Mouse (Mus musculus): ENCODE data around the gene Nol12. TPM values are rescaled to one million over a fixed set of nuclear protein-coding genes. Genes with fewer than 3 reads are reported as not detected.
A peak's percentile ranks its signal among the peaks of the same experiment; 100 is the strongest.

Nol12 gene
- polyA plus RNA-seq, 1 experiment from 2014 or later = 60.5 TPM

GRCm38 (mm10) chr15:78936403-78936802 is 1.7 kb downstream of the Nol12 start:
- Histone ChIP-seq H3K36me3 (peaks cover 49% of the 10 kb centered on the region), H3K27ac (no peak overlapping the region), H3K9ac (no peak overlapping the region), H3K4me2 (replicated peaks) (no peak overlapping the region; the same call in 1 of the 2 replicates), H3K27me3 (no peaks in the 10 kb centered on the region), H3K4me1 (peaks cover 8% of the 10 kb centered on the region), H3K9me3 (no peaks in the 10 kb centered on the region), H3K4me3 (no peak overlapping the region)
- 89% methylated on average over 12 of the region's 12 CpGs for WGBS
- no peak for ATAC-seq (ENCODE audit: insufficient number of reproducible peaks, insufficient read depth, low FRiP score, low TSS enrichment)

- no peak overlapping the region for H3K4me2 ChIP-seq (replicated peaks)
- no peaks in the 10 kb centered on the region for H3K9me3 ChIP-seq
- no peak overlapping the region for H3K4me3 ChIP-seq
- no peak overlapping the region for H3K27ac ChIP-seq
- ATAC-seq (ENCODE audit: insufficient number of reproducible peaks, insufficient read depth, low FRiP score, low TSS enrichment) = no peak
- H3K9ac ChIP-seq = no peak overlapping the region
- WGBS = 94% methylated on average over 10 of the region's 10 CpGs
- no peaks in the 10 kb centered on the region for H3K27me3 ChIP-seq
- peaks cover 8% of the 10 kb centered on the region for H3K4me1 ChIP-seq
- peaks cover 52% of the 10 kb centered on the region for H3K36me3 ChIP-seq
Observed at GRCm38 (mm10) chr15:78937311-78937710, 2.6 kb downstream of the Nol12 start.

GRCm38 (mm10) chr15:78937963-78938362 is 3.2 kb downstream of the Nol12 start:
- Histone ChIP-seq H3K9ac (no peak overlapping the region), H3K9me3 (no peaks in the 10 kb centered on the region), H3K4me1 (peaks cover 13% of the 10 kb centered on the region), H3K36me3 (peaks cover 52% of the 10 kb centered on the region), H3K4me2 (replicated peaks) (no peak overlapping the region), H3K27ac (no peak overlapping the region), H3K27me3 (no peaks in the 10 kb centered on the region), H3K4me3 (no peak overlapping the region)
- 97% methylated on average over 2 of the region's 2 CpGs for WGBS
- ATAC-seq (ENCODE audit: insufficient number of reproducible peaks, insufficient read depth, low FRiP score, low TSS enrichment) = no peak

- no peaks in the 10 kb centered on the region for H3K27me3 ChIP-seq
- WGBS = 89% methylated on average over 13 of the region's 13 CpGs
- peaks cover 52% of the 10 kb centered on the region for H3K36me3 ChIP-seq
- no peak for ATAC-seq (ENCODE audit: insufficient number of reproducible peaks, insufficient read depth, low FRiP score, low TSS enrichment)
- H3K9ac ChIP-seq = no peak overlapping the region
- no peak overlapping the region for H3K4me3 ChIP-seq
- no peak overlapping the region for H3K27ac ChIP-seq
- H3K4me1 ChIP-seq = peaks cover 13% of the 10 kb centered on the region
- no peaks in the 10 kb centered on the region for H3K9me3 ChIP-seq
- H3K4me2 ChIP-seq (replicated peaks) = no peak overlapping the region
Observed at GRCm38 (mm10) chr15:78940325-78940724, 5.6 kb downstream of the Nol12 start.

- peaks cover 9% of the 10 kb centered on the region for H3K4me1 ChIP-seq
- H3K9ac ChIP-seq = peak overlapping the region; percentile 64
- no peaks in the 10 kb centered on the region for H3K27me3 ChIP-seq
- no peak for ATAC-seq (ENCODE audit: insufficient number of reproducible peaks, insufficient read depth, low FRiP score, low TSS enrichment)
- 0% methylated on average over 9 of the region's 9 CpGs for WGBS
- H3K36me3 ChIP-seq = peaks cover 39% of the 10 kb centered on the region
- H3K27ac ChIP-seq = no peak overlapping the region
- peak overlapping the region; percentile 18; the same call in 1 of the 2 replicates for H3K4me3 ChIP-seq
- H3K4me2 ChIP-seq (replicated peaks) = peak overlapping the region; percentile 45
- no peaks in the 10 kb centered on the region for H3K9me3 ChIP-seq
Observed at GRCm38 (mm10) chr15:78942663-78943062, 7.9 kb downstream of the Nol12 start.

GRCm38 (mm10) chr15:78946232-78946631 is 11.5 kb downstream of the Nol12 start:
- Histone ChIP-seq H3K4me1 (peaks cover 13% of the 10 kb centered on the region), H3K36me3 (peaks cover 4% of the 10 kb centered on the region), H3K4me2 (replicated peaks) (no peak overlapping the region), H3K9me3 (no peaks in the 10 kb centered on the region), H3K27ac (no peak overlapping the region), H3K4me3 (no peak overlapping the region), H3K27me3 (no peaks in the 10 kb centered on the region), H3K9ac (no peak overlapping the region)
- ATAC-seq (ENCODE audit: insufficient number of reproducible peaks, insufficient read depth, low FRiP score, low TSS enrichment) = no peak
- WGBS = 81% methylated on average over 7 of the region's 7 CpGs

GRCm38 (mm10) chr15:78947657-78948056 is 12.9 kb downstream of the Nol12 start, which contains the start of gene Triobp:
Triobp (plus strand) TSS chr15:78947724.
- Histone ChIP-seq H3K36me3 (0 out of 2 replicates have a peak, but pooled peaks cover 5% of the 10 kb centered on the region), H3K4me2 (replicated peaks) (peak within 1 kb of the TSS; percentile 60), H3K9me3 (no peaks in the 10 kb centered on the region), H3K9ac (peak within 1 kb of the TSS; percentile 53), H3K27me3 (no peaks in the 10 kb centered on the region), H3K27ac (peak within 1 kb of the TSS; percentile 73), H3K4me3 (peak within 1 kb of the TSS; percentile 49), H3K4me1 (peaks cover 10% of the 10 kb centered on the region)
- peak; percentile 95 for ATAC-seq (ENCODE audit: insufficient number of reproducible peaks, insufficient read depth, low FRiP score, low TSS enrichment)
- WGBS = under 1% methylated on average over 24 of the region's 24 CpGs

GRCm38 (mm10) chr15:78948152-78948725 is 13.5 kb downstream of the Nol12 start:
- Histone ChIP-seq H3K9me3 (no peaks in the 10 kb centered on the region), H3K4me3 (peak overlapping the region; percentile 49), H3K27me3 (no peaks in the 10 kb centered on the region), H3K36me3 (0 out of 2 replicates have a peak, but pooled peaks cover 8% of the 10 kb centered on the region), H3K4me2 (replicated peaks) (peak overlapping the region; percentile 60), H3K27ac (peak overlapping the region; percentile 73), H3K4me1 (peaks cover 9% of the 10 kb centered on the region; the same call in 1 of the 2 replicates), H3K9ac (peak overlapping the region; percentile 53)
- ATAC-seq (ENCODE audit: insufficient number of reproducible peaks, insufficient read depth, low FRiP score, low TSS enrichment) = no peak
- 2% methylated on average over 11 of the region's 11 CpGs for WGBS

- Histone ChIP-seq H3K4me2 (replicated peaks) (peak overlapping the region; percentile 60), H3K27ac (no peak overlapping the region), H3K4me3 (peak overlapping the region; percentile 49)
Observed at GRCm38 (mm10) chr15:78948883-78949282, 14.2 kb downstream of the Nol12 start.

GRCm38 (mm10) chr15:78955663-78956062 is 20.9 kb downstream of the Nol12 start:
- no peak overlapping the region for H3K27ac ChIP-seq
- no peak overlapping the region for H3K9ac ChIP-seq
- no peaks in the 10 kb centered on the region for H3K9me3 ChIP-seq
- H3K36me3 ChIP-seq = peaks cover 33% of the 10 kb centered on the region; the same call in 1 of the 2 replicates
- no peak for ATAC-seq (ENCODE audit: insufficient number of reproducible peaks, insufficient read depth, low FRiP score, low TSS enrichment)
- H3K27me3 ChIP-seq = no peaks in the 10 kb centered on the region
- peaks cover 16% of the 10 kb centered on the region; the same call in 1 of the 2 replicates for H3K4me1 ChIP-seq
- H3K4me3 ChIP-seq = no peak overlapping the region
- WGBS = 78% methylated on average over 3 of the region's 3 CpGs
- no peak overlapping the region for H3K4me2 ChIP-seq (replicated peaks)

More at GRCm38 (mm10) chr15:78948883-78949282, 14.2 kb downstream of the Nol12 start:
- no peak for ATAC-seq (ENCODE audit: insufficient number of reproducible peaks, insufficient read depth, low FRiP score, low TSS enrichment)
- Histone ChIP-seq H3K9me3 (no peaks in the 10 kb centered on the region), H3K36me3 (peaks cover 13% of the 10 kb centered on the region; the same call in 1 of the 2 replicates), H3K9ac (no peak overlapping the region), H3K4me1 (peaks cover 9% of the 10 kb centered on the region; the same call in 1 of the 2 replicates), H3K27me3 (no peaks in the 10 kb centered on the region)
- WGBS = 96% methylated on average over 3 of the region's 3 CpGs

GRCm38 (mm10) chr15:78956351-78956750 is 21.6 kb downstream of the Nol12 start:
- no peak overlapping the region for H3K4me3 ChIP-seq
- H3K4me1 ChIP-seq = peaks cover 16% of the 10 kb centered on the region; the same call in 1 of the 2 replicates
- WGBS = 73% methylated on average over 4 of the region's 4 CpGs
- no peak for ATAC-seq (ENCODE audit: insufficient number of reproducible peaks, insufficient read depth, low FRiP score, low TSS enrichment)
- 0 out of 2 replicates have a peak overlapping the region, but pooled peaks have one; percentile 5 for H3K9ac ChIP-seq
- no peak overlapping the region for H3K4me2 ChIP-seq (replicated peaks)
- H3K36me3 ChIP-seq = peaks cover 36% of the 10 kb centered on the region; the same call in 1 of the 2 replicates
- no peak overlapping the region for H3K27ac ChIP-seq
- no peaks in the 10 kb centered on the region for H3K27me3 ChIP-seq
- H3K9me3 ChIP-seq = no peaks in the 10 kb centered on the region

- Histone ChIP-seq H3K27ac (peak overlapping the region; percentile 25), H3K36me3 (peaks cover 36% of the 10 kb centered on the region; the same call in 1 of the 2 replicates), H3K4me2 (replicated peaks) (0 out of 2 replicates have a peak overlapping the region, but pooled peaks have one; percentile 2), H3K9me3 (no peaks in the 10 kb centered on the region), H3K4me1 (peaks cover 16% of the 10 kb centered on the region; the same call in 1 of the 2 replicates), H3K9ac (peak overlapping the region; percentile 5; the same call in 1 of the 2 replicates), H3K4me3 (no peak overlapping the region), H3K27me3 (no peaks in the 10 kb centered on the region)
- WGBS = 54% methylated on average over 15 of the region's 15 CpGs
- ATAC-seq (ENCODE audit: insufficient number of reproducible peaks, insufficient read depth, low FRiP score, low TSS enrichment) = peak; percentile 49
Observed at GRCm38 (mm10) chr15:78957021-78957420, 22.3 kb downstream of the Nol12 start.
